Mouse (Mus musculus): ENCODE results near the gene Pkmyt1. TPM values are rescaled to one million over a fixed set of nuclear protein-coding genes. Genes with fewer than 3 reads are reported as not detected.
A peak's percentile ranks its signal among the peaks of the same experiment; 100 is the strongest.

Pkmyt1 gene
- polyA plus RNA-seq, 1 experiment from 2014 or later = 29.5 TPM

DNA sequence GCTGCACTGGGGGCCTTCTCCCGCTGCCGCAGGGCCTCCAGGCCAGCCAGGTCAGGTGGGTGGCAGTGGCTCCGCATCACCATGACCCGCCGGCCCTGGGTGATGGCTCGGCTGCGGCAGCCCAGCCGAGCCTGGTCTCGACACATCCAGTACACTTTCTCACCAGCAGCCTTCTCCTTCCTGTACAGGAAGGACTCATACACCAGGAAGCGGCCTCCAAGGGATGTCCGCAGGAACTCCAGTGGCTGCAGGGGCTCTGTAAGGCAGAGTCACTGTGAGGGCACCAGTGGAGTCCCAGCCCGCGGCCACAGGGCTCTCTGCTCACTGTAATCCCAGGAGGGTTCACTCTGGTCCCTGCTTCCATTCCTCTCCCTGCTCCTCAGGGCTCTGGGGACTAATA lies 29.6 kb downstream of the Pkmyt1 start:
- no peak overlapping the region for H3K4me2 ChIP-seq (ENCODE audit: low read depth, low read length)
- 93% methylated on average over 13 of the region's 13 CpGs for WGBS
- H3K9me3 ChIP-seq (replicated peaks; ENCODE audit: control insufficient read depth, low read length) = no peaks in the 10 kb centered on the region
- no peak overlapping the region for H3K9ac ChIP-seq (replicated peaks; ENCODE audit: low read length)
- ATAC-seq (replicated peaks; ENCODE audit: insufficient number of reproducible peaks, low FRiP score, low TSS enrichment, low read depth) = no peak
- H3K4me3 ChIP-seq (ENCODE audit: low read depth, low read length) = no peak overlapping the region
- H3K36me3 ChIP-seq (replicated peaks; ENCODE audit: control insufficient read depth, insufficient read depth, low read depth, low read length) = peaks cover 28% of the 10 kb centered on the region
- H3K4me1 ChIP-seq (ENCODE audit: control insufficient read depth, insufficient read depth, low read length) = no peaks in the 10 kb centered on the region
- H3K27ac ChIP-seq (replicated peaks; ENCODE audit: low read depth, low read length) = no peak overlapping the region
- no peaks in the 10 kb centered on the region for H3K27me3 ChIP-seq (ENCODE audit: control insufficient read depth, insufficient read depth, low read length)
- no peak for DNase-seq (ENCODE audit: low spot score)

DNA sequence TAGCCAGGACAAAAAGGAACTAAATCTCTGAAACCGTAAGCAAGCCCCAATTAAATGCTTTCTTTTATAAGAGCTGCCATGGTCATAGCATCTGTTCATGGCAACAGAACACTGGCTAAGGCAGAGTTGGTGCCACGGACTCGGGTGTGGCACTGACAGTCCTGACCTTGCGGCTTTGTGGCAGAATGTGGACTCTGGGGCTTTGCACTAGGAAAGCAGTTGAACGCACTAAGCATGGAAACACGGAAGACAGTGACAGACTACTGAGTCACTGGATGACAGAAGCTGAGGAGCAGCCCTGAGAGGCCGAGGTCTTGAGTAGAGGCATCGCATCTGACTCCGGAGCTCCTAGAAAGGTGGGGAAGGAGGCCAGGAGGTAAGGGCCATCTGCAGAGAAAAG lies 31.4 kb downstream of the Pkmyt1 start:
- peaks cover 27% of the 10 kb centered on the region for H3K36me3 ChIP-seq (replicated peaks; ENCODE audit: control insufficient read depth, insufficient read depth, low read depth, low read length)
- H3K4me3 ChIP-seq (ENCODE audit: low read depth, low read length) = no peak overlapping the region
- H3K4me2 ChIP-seq (ENCODE audit: low read depth, low read length) = no peak overlapping the region
- no peak for ATAC-seq (replicated peaks; ENCODE audit: insufficient number of reproducible peaks, low FRiP score, low TSS enrichment, low read depth)
- DNase-seq (ENCODE audit: low spot score) = no peak
- H3K4me1 ChIP-seq (ENCODE audit: control insufficient read depth, insufficient read depth, low read length) = no peaks in the 10 kb centered on the region
- no peak overlapping the region for H3K9ac ChIP-seq (replicated peaks; ENCODE audit: low read length)
- no peaks in the 10 kb centered on the region for H3K9me3 ChIP-seq (replicated peaks; ENCODE audit: control insufficient read depth, low read length)
- no peak overlapping the region for H3K27ac ChIP-seq (replicated peaks; ENCODE audit: low read depth, low read length)
- H3K27me3 ChIP-seq (ENCODE audit: control insufficient read depth, insufficient read depth, low read length) = no peaks in the 10 kb centered on the region
- WGBS = 91% methylated on average over 9 of the region's 9 CpGs

DNA sequence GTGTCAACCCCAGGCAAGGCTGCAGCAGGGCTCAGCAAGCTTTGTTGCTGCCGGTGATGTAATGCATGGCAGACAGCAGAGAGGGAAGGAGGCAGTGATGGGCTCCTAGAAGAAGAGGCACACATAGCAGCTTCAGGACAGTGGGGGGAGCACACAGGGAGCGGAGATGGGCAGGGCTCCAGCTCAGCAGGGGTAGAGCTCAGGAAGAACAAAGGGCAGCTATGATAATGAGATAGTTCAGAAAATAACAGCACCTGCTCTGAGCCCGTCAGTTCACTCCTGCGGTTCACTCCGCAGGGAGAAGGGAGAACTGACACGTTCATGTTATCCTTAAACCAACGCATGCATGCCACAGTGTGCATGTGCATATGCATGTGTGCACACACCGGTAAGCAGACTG lies 32.7 kb downstream of the Pkmyt1 start:
- DNase-seq (ENCODE audit: low spot score) = no peak
- Histone ChIP-seq H3K36me3 (replicated peaks; ENCODE audit: control insufficient read depth, insufficient read depth, low read depth, low read length) (peaks cover 18% of the 10 kb centered on the region), H3K4me3 (ENCODE audit: low read depth, low read length) (no peak overlapping the region), H3K4me2 (ENCODE audit: low read depth, low read length) (no peak overlapping the region), H3K27ac (replicated peaks; ENCODE audit: low read depth, low read length) (no peak overlapping the region), H3K9ac (replicated peaks; ENCODE audit: low read length) (no peak overlapping the region), H3K27me3 (ENCODE audit: control insufficient read depth, insufficient read depth, low read length) (no peaks in the 10 kb centered on the region), H3K9me3 (replicated peaks; ENCODE audit: control insufficient read depth, low read length) (no peaks in the 10 kb centered on the region), H3K4me1 (ENCODE audit: control insufficient read depth, insufficient read depth, low read length) (no peaks in the 10 kb centered on the region)
- no peak for ATAC-seq (replicated peaks; ENCODE audit: insufficient number of reproducible peaks, low FRiP score, low TSS enrichment, low read depth)
- 86% methylated on average over 8 of the region's 8 CpGs for WGBS

DNA sequence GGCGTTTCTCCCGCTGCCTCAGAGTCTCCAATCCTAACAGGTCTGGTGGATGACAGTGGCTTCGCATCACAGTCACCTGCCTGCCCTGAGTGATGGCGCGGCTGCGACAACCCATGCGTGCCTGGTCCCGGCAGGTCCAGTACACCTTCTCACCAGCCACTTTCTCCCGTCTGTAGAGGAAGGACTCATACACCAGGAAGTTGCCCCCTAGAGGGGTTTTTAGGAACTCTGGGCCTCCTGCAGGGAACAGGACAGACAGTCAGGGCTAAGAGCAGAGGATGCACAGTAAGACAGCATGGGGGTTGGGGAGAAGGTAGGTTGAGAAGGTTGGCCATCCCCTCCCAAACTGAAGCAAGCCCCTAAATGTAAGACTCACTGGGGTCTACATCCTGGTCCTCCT lies 34.1 kb downstream of the Pkmyt1 start:
- no peak overlapping the region for H3K27ac ChIP-seq (replicated peaks; ENCODE audit: low read depth, low read length)
- H3K4me2 ChIP-seq (ENCODE audit: low read depth, low read length) = no peak overlapping the region
- H3K27me3 ChIP-seq (ENCODE audit: control insufficient read depth, insufficient read depth, low read length) = no peaks in the 10 kb centered on the region
- H3K4me1 ChIP-seq (ENCODE audit: control insufficient read depth, insufficient read depth, low read length) = no peaks in the 10 kb centered on the region
- 92% methylated on average over 9 of the region's 9 CpGs for WGBS
- no peak overlapping the region for H3K4me3 ChIP-seq (ENCODE audit: low read depth, low read length)
- ATAC-seq (replicated peaks; ENCODE audit: insufficient number of reproducible peaks, low FRiP score, low TSS enrichment, low read depth) (no peak), DNase-seq (ENCODE audit: low spot score) (no peak)
- no peak overlapping the region for H3K9ac ChIP-seq (replicated peaks; ENCODE audit: low read length)
- H3K9me3 ChIP-seq (replicated peaks; ENCODE audit: control insufficient read depth, low read length) = no peaks in the 10 kb centered on the region
- peaks cover 18% of the 10 kb centered on the region for H3K36me3 ChIP-seq (replicated peaks; ENCODE audit: control insufficient read depth, insufficient read depth, low read depth, low read length)

DNA sequence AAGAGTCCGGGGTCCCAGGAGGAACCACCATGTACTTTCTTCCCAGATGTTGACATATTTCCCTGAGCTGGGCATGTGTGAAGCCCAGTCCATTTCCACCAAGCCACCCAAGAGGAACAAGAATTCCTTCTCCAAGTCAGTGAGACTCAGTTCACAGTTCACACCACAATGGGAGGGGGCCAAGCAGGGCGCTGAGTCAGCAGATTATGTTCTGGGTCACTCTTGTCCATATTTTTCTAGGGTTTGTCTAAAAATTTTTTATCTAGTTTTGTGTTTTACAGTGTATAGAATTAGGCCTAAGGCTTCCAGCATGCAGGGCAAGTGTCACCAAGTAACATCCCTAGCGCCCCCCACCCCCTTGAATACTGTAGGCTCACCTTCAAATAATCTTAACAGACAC lies 35.0 kb downstream of the Pkmyt1 start:
- H3K4me2 ChIP-seq (ENCODE audit: low read depth, low read length) = no peak overlapping the region
- no peaks in the 10 kb centered on the region for H3K4me1 ChIP-seq (ENCODE audit: control insufficient read depth, insufficient read depth, low read length)
- no peak overlapping the region for H3K27ac ChIP-seq (replicated peaks; ENCODE audit: low read depth, low read length)
- H3K4me3 ChIP-seq (ENCODE audit: low read depth, low read length) = no peak overlapping the region
- DNase-seq (ENCODE audit: low spot score) (no peak), ATAC-seq (replicated peaks; ENCODE audit: insufficient number of reproducible peaks, low FRiP score, low TSS enrichment, low read depth) (no peak)
- H3K27me3 ChIP-seq (ENCODE audit: control insufficient read depth, insufficient read depth, low read length) = no peaks in the 10 kb centered on the region
- 90% methylated on average over 3 of the region's 3 CpGs for WGBS
- H3K9me3 ChIP-seq (replicated peaks; ENCODE audit: control insufficient read depth, low read length) = no peaks in the 10 kb centered on the region
- no peak overlapping the region for H3K9ac ChIP-seq (replicated peaks; ENCODE audit: low read length)
- peaks cover 14% of the 10 kb centered on the region for H3K36me3 ChIP-seq (replicated peaks; ENCODE audit: control insufficient read depth, insufficient read depth, low read depth, low read length)

DNA sequence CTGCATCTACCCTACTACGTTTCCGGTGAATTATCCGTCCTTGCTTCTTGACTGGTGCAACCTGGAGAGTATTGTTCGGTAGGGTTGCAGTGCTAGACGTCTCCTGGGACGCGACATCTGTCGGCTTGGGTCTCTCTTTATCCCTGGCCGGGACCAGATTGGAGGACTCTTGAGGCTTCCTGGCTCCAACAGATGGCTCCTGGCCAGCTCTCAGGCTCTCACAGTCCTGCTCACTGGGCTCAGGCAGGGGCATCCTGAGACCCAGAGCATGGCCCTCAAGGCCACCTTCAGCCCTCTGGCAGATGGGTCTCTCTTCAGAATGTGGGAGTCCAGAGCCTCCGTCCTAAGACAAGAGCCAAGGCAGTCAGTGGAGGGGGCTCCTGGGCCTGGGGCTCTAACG lies 36.8 kb downstream of the Pkmyt1 start:
- no peak overlapping the region for H3K9ac ChIP-seq (replicated peaks; ENCODE audit: low read length)
- peaks cover 14% of the 10 kb centered on the region for H3K36me3 ChIP-seq (replicated peaks; ENCODE audit: control insufficient read depth, insufficient read depth, low read depth, low read length)
- H3K27me3 ChIP-seq (ENCODE audit: control insufficient read depth, insufficient read depth, low read length) = no peaks in the 10 kb centered on the region
- H3K9me3 ChIP-seq (replicated peaks; ENCODE audit: control insufficient read depth, low read length) = no peaks in the 10 kb centered on the region
- no peaks in the 10 kb centered on the region for H3K4me1 ChIP-seq (ENCODE audit: control insufficient read depth, insufficient read depth, low read length)
- H3K4me2 ChIP-seq (ENCODE audit: low read depth, low read length) = no peak overlapping the region
- 92% methylated on average over 11 of the region's 11 CpGs for WGBS
- no peak overlapping the region for H3K4me3 ChIP-seq (ENCODE audit: low read depth, low read length)
- no peak for DNase-seq (ENCODE audit: low spot score)
- H3K27ac ChIP-seq (replicated peaks; ENCODE audit: low read depth, low read length) = no peak overlapping the region
- ATAC-seq (replicated peaks; ENCODE audit: insufficient number of reproducible peaks, low FRiP score, low TSS enrichment, low read depth) = no peak

DNA sequence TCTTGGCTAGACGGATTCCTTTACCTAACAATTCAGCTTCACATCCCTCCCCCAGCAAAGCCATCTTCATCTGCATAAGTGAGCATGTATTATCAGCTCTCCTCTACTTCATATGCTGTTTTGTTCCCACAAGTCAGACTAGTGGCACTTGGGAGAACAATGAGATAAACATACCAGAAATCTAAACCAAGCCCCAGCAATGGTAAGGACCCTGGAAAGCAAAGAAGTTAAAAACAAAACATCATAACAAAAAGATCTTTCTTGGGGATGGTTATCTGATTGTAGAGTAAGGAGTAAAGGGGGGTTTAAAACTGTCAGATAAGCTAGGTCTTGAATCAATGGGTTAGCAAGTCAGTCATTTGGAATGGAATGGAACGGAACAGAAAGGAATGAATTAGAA lies 44.4 kb downstream of the Pkmyt1 start:
- H3K4me1 ChIP-seq (ENCODE audit: control insufficient read depth, insufficient read depth, low read length) = no peaks in the 10 kb centered on the region
- no peak for ATAC-seq (replicated peaks; ENCODE audit: insufficient number of reproducible peaks, low FRiP score, low TSS enrichment, low read depth)
- no peaks in the 10 kb centered on the region for H3K36me3 ChIP-seq (replicated peaks; ENCODE audit: control insufficient read depth, insufficient read depth, low read depth, low read length)
- WGBS = 19% methylated on average over 2 of the region's 2 CpGs
- DNase-seq (ENCODE audit: low spot score) = no peak
- H3K4me3 ChIP-seq (ENCODE audit: low read depth, low read length) = peak overlapping the region; percentile 76
- H3K4me2 ChIP-seq (ENCODE audit: low read depth, low read length) = peak overlapping the region; percentile 57
- no peaks in the 10 kb centered on the region for H3K9me3 ChIP-seq (replicated peaks; ENCODE audit: control insufficient read depth, low read length)
- H3K27me3 ChIP-seq (ENCODE audit: control insufficient read depth, insufficient read depth, low read length) = no peaks in the 10 kb centered on the region
- no peak overlapping the region for H3K27ac ChIP-seq (replicated peaks; ENCODE audit: low read depth, low read length)
- H3K9ac ChIP-seq (replicated peaks; ENCODE audit: low read length) = peak overlapping the region; percentile 94

DNA sequence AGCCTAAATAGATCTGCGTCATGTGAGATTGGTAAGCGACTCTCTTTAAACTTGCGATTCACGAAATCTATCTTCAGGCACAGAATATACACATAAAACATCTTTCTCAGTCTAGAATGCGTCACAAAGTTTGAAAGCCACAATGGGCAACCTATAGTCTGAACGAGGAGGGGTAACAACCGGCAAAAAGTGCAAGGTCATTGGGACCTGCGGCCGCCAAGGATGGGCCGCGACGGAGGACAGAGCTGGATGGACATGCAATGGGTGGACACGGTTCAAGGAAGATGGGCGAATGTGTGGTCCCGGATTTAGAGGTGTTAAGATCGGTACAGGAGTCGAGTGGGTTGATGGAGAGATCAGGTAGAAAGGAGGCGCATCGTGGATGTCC lies 44.8 kb downstream of the Pkmyt1 start:
- no peaks in the 10 kb centered on the region for H3K27me3 ChIP-seq (ENCODE audit: control insufficient read depth, insufficient read depth, low read length)
- no peaks in the 10 kb centered on the region for H3K4me1 ChIP-seq (ENCODE audit: control insufficient read depth, insufficient read depth, low read length)
- DNase-seq (ENCODE audit: low spot score) (peak; percentile 35), ATAC-seq (replicated peaks; ENCODE audit: insufficient number of reproducible peaks, low FRiP score, low TSS enrichment, low read depth) (no peak; the same call in 1 of the 2 replicates)
- H3K4me2 ChIP-seq (ENCODE audit: low read depth, low read length) = peak overlapping the region; percentile 57
- H3K27ac ChIP-seq (replicated peaks; ENCODE audit: low read depth, low read length) = peak overlapping the region; percentile 53; the same call in 1 of the 2 replicates
- WGBS = 1% methylated on average over 19 of the region's 19 CpGs
- peak overlapping the region; percentile 76 for H3K4me3 ChIP-seq (ENCODE audit: low read depth, low read length)
- H3K36me3 ChIP-seq (replicated peaks; ENCODE audit: control insufficient read depth, insufficient read depth, low read depth, low read length) = no peaks in the 10 kb centered on the region
- no peaks in the 10 kb centered on the region for H3K9me3 ChIP-seq (replicated peaks; ENCODE audit: control insufficient read depth, low read length)
- peak overlapping the region; percentile 94 for H3K9ac ChIP-seq (replicated peaks; ENCODE audit: low read length)
